Mouse (Mus musculus): ENCODE measurements around the gene Kantr. TPM values are rescaled to one million over a fixed set of nuclear protein-coding genes. Genes with fewer than 3 reads are reported as not detected.

The Kantr gene
- total and polyA plus RNA-seq, 2 experiments: 0.74 to 1.8 TPM

- H3K27ac ChIP-seq (replicated peaks; ENCODE audit: insufficient read depth, low read depth, low read length): no peak overlapping the region
- no peak overlapping the region for H3K4me3 ChIP-seq (ENCODE audit: insufficient read depth, low read depth, low read length)
- H3K36me3 ChIP-seq (ENCODE audit: control insufficient read depth, insufficient read depth, low read length): no peaks in the 10 kb centered on the region
- H3K4me1 ChIP-seq (ENCODE audit: control insufficient read depth, insufficient read depth, low read length): no peaks in the 10 kb centered on the region
- 83% methylated on average over 6 of the region's 6 CpGs for WGBS
- TF ChIP-seq POLR2A (IDR thresholded peaks at IDR 0.05; ENCODE audit: extremely low read depth, insufficient read depth, low read length) (no peak), CTCF (IDR thresholded peaks at IDR 0.05; ENCODE audit: low read depth, low read length) (no peak)
- no peaks in the 10 kb centered on the region for H3K27me3 ChIP-seq (ENCODE audit: control insufficient read depth, insufficient read depth, low read length)
- no peak for DNase-seq (ENCODE audit: extremely low read depth, low read depth, low spot score)
- H3K9ac ChIP-seq (ENCODE audit: low read depth, low read length): no peak overlapping the region
- H3K79me2 ChIP-seq (ENCODE audit: control insufficient read depth, insufficient read depth, low read length): no peaks in the 10 kb centered on the region
These were observed 47.9 kb downstream of the Kantr start for GRCm38 (mm10) chrX:152279384-152279783.

- Histone ChIP-seq H3K36me3 (ENCODE audit: control insufficient read depth, insufficient read depth, low read length) (peaks cover 49% of the 10 kb centered on the region), H3K4me1 (ENCODE audit: control insufficient read depth, insufficient read depth, low read length) (no peaks in the 10 kb centered on the region), H3K9ac (ENCODE audit: low read depth, low read length) (no peak overlapping the region), H3K27ac (replicated peaks; ENCODE audit: insufficient read depth, low read depth, low read length) (no peak overlapping the region), H3K27me3 (ENCODE audit: control insufficient read depth, insufficient read depth, low read length) (no peaks in the 10 kb centered on the region), H3K4me3 (ENCODE audit: insufficient read depth, low read depth, low read length) (no peak overlapping the region), H3K79me2 (ENCODE audit: control insufficient read depth, insufficient read depth, low read length) (no peaks in the 10 kb centered on the region)
- 96% methylated on average over 11 of the region's 11 CpGs for WGBS
- TF ChIP-seq CTCF (IDR thresholded peaks at IDR 0.05; ENCODE audit: low read depth, low read length) (no peak), POLR2A (IDR thresholded peaks at IDR 0.05; ENCODE audit: extremely low read depth, insufficient read depth, low read length) (no peak)
- DNase-seq (ENCODE audit: extremely low read depth, low read depth, low spot score): no peak
These were observed 56.1 kb downstream of the Kantr start for GRCm38 (mm10) chrX:152271189-152271588.

Other genes starting within 250 kb of the Kantr start
- 4.1 and 4.8 TPM in 2 replicates for gene Iqsec2, start 183.2 kb downstream of the Kantr start, total RNA-seq (2014; rRNA removed)
- 9.5 and 11.5 TPM in 2 replicates for gene Iqsec2, start 183.2 kb downstream of the Kantr start, polyA plus RNA-seq (2012; rRNA removed)
- gene Kdm5c, start 94.5 kb downstream of the Kantr start, total RNA-seq (2014; rRNA removed): 22.1 and 25.2 TPM in 2 replicates
- gene Kdm5c, start 94.5 kb downstream of the Kantr start, polyA plus RNA-seq (2012; rRNA removed): 49.0 and 65.5 TPM in 2 replicates
- 3.0 and 3.5 TPM in 2 replicates for gene Tspyl2, start 14.9 kb upstream of the Kantr start, total RNA-seq (2014; rRNA removed)
- gene Tspyl2, start 14.9 kb upstream of the Kantr start, polyA plus RNA-seq (2012; rRNA removed): 4.6 and 9.3 TPM in 2 replicates
- gene Gpr173, start 41.2 kb upstream of the Kantr start, total RNA-seq (2014; rRNA removed): not detected in 2 replicates
- 0.23 and 0.26 TPM in 2 replicates for gene Gpr173, start 41.2 kb upstream of the Kantr start, polyA plus RNA-seq (2012; rRNA removed)
- not detected in 2 replicates for gene Cldn34a, start 235.8 kb upstream of the Kantr start, total RNA-seq (2014; rRNA removed)
- gene Cldn34a, start 235.8 kb upstream of the Kantr start, polyA plus RNA-seq (2012; rRNA removed): not detected in 2 replicates